Mouse (Mus musculus): ENCODE data around the gene Gm21972. TPM values are rescaled to one million over a fixed set of nuclear protein-coding genes. Genes with fewer than 3 reads are reported as not detected.
A peak's percentile ranks its signal among the peaks of the same experiment; 100 is the strongest.

Gene Gm21972
- polyA plus RNA-seq, 1 experiment from 2014 or later: not detected

DNA sequence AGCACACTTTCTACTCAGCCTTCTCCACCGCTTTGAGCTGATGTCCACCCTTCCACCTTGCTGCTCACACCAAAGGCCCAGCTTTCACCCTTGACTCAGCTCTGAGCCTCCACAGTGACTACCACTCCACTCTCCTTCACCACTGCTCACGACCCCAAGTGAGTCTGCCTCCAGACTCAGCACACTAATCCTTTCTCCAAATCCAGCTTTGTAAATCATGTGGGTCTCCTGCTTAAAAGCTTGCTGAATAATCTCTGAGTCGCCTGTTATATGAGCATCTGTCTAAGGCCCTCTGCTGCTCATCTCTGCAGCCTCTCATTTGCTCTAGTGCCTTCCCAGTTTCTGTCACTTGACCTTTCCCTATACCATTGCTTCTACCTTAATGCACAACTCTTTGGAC, 7.6 kb downstream of the Gm21972 start:
- ATAC-seq (ENCODE audit: insufficient read depth) (no peak), DNase-seq (no peak)
- WGBS: 83% methylated on average over 3 of the region's 3 CpGs
- no peak for TF ChIP-seq CTCF (IDR thresholded peaks at IDR 0.05; ENCODE audit: low read depth)
- Histone ChIP-seq H3K4me1 (ENCODE audit: insufficient read depth) (no peaks in the 10 kb centered on the region), H3K9me3 (ENCODE audit: low read depth, low read length) (no peaks in the 10 kb centered on the region), H3K4me2 (no peak overlapping the region), H3K36me3 (ENCODE audit: insufficient read depth) (peaks cover 40% of the 10 kb centered on the region), H3K9ac (no peak overlapping the region), H3K27ac (ENCODE audit: low read depth) (no peak overlapping the region), H3K27me3 (ENCODE audit: insufficient read depth, low read length) (no peaks in the 10 kb centered on the region), H3K4me3 (ENCODE audit: low read depth, low read length) (no peak overlapping the region)

DNA sequence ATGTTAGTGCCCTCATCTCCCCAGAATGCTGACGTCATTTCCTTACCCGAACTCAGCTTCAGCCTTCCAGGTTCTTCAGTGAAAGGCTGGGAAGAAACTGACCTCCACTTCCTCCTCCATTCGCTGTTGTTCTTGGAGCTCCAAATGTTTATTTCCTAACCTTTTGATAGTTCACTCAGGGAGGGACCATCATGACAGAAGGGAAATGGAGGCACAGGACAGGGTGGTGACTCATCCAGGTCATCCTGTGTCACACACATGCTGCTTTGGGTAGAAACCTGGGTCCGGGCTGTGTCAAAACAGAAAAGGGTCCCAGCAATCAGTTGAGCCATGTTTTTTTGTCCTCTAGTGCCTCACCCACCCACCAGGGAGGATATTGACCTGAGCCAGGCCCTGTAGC, 9.7 kb downstream of the Gm21972 start:
- no peak overlapping the region for H3K27ac ChIP-seq (ENCODE audit: low read depth)
- WGBS: 73% methylated on average over 4 of the region's 4 CpGs
- TF ChIP-seq CTCF (IDR thresholded peaks at IDR 0.05; ENCODE audit: low read depth): no peak

DNA sequence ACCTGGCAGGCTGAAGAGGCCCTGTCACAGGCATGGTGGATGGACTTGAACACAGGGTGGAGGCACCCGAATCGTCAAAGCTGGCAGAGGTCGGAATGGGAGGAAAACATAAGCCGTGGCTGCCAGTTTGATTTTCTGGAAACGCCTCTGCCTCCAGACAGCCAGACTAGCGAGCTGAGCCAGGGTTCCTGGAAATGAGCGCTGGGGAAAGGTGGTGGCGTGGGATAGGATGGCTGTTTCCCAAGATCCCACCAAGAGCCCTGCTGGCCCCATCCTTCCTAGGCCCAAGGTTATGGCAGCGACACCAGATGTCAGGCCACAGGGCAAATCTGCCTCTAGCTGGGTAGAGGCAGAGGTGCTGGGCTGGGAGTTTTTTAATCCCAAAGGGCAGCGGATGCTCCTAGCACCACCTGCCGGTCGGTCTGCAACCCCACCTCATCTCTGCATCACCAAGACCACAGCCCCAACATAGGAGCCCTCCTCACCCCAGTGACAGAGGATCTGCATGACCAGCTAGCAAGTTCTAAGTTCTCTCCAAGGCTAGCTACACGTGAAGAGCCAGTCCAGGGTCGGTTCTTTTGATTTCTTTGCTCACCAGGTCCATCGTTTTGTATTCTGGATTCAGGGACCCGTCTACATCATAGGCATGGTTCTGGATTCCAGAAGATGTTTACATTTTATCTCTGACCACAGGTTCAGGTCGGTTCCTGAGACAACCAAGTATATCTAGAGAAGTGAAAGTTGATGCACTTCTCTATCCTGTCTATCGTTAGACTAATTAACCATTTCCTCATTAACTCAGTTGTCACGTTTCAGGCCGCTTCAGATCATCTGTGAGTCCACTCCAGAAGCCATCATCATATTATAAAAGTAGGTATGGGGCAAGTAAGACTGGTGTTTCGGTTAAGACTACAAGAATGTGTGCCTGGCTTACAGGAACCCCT, 10.8 kb downstream of the Gm21972 start:
- no peak overlapping the region for H3K27ac ChIP-seq (ENCODE audit: low read depth)
- H3K9me3 ChIP-seq (ENCODE audit: low read depth, low read length): no peaks in the 10 kb centered on the region
- ATAC-seq (ENCODE audit: insufficient read depth) (no peak), DNase-seq (no peak)
- H3K9ac ChIP-seq: no peak overlapping the region
- H3K36me3 ChIP-seq (ENCODE audit: insufficient read depth): peaks cover 11% of the 10 kb centered on the region; the same call in 1 of the 2 replicates
- H3K4me3 ChIP-seq (ENCODE audit: low read depth, low read length): no peak overlapping the region
- no peak overlapping the region for H3K4me2 ChIP-seq
- H3K27me3 ChIP-seq (ENCODE audit: insufficient read depth, low read length): no peaks in the 10 kb centered on the region
- H3K4me1 ChIP-seq (ENCODE audit: insufficient read depth): no peaks in the 10 kb centered on the region
- 73% methylated on average over 21 of the region's 21 CpGs for WGBS
- TF ChIP-seq CTCF (IDR thresholded peaks at IDR 0.05; ENCODE audit: low read depth): peak; percentile 30; the same call in 1 of the 2 replicates

More for the DNA sequence above, 9.7 kb downstream of the Gm21972 start:
- Histone ChIP-seq H3K27me3 (ENCODE audit: insufficient read depth, low read length) (no peaks in the 10 kb centered on the region), H3K36me3 (ENCODE audit: insufficient read depth) (peaks cover 22% of the 10 kb centered on the region), H3K4me2 (no peak overlapping the region), H3K9ac (no peak overlapping the region), H3K4me3 (ENCODE audit: low read depth, low read length) (no peak overlapping the region), H3K9me3 (ENCODE audit: low read depth, low read length) (no peaks in the 10 kb centered on the region), H3K4me1 (ENCODE audit: insufficient read depth) (no peaks in the 10 kb centered on the region)
- DNase-seq: no peak
- ATAC-seq (ENCODE audit: insufficient read depth): no peak; the same call in 1 of the 2 replicates

DNA sequence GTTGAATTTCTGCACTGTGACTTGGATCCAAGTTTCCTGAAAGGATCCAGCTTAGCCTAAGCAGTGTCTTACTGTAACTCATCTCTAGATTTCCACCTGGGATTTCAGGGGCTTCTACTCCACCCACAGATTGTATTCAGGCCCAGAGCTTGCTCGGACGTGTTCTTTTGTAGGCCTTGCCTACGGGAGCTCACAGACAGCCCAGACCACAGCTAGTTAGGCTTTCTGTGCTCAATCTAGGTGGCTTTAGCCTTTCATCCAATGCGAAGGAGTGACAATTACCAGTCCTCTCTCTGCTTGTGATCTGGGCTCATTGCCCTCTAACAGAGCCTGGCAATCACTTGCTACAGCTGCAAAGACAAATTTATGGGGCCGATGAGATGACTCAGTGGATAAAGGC, 12.9 kb downstream of the Gm21972 start:
- Histone ChIP-seq H3K4me2 (no peak overlapping the region), H3K9me3 (ENCODE audit: low read depth, low read length) (no peaks in the 10 kb centered on the region), H3K4me1 (ENCODE audit: insufficient read depth) (no peaks in the 10 kb centered on the region), H3K4me3 (ENCODE audit: low read depth, low read length) (no peak overlapping the region), H3K27me3 (ENCODE audit: insufficient read depth, low read length) (no peaks in the 10 kb centered on the region), H3K27ac (ENCODE audit: low read depth) (no peak overlapping the region), H3K9ac (no peak overlapping the region), H3K36me3 (ENCODE audit: insufficient read depth) (no peaks in the 10 kb centered on the region)
- TF ChIP-seq CTCF (IDR thresholded peaks at IDR 0.05; ENCODE audit: low read depth): no peak
- DNase-seq (no peak), ATAC-seq (ENCODE audit: insufficient read depth) (no peak)
- WGBS: 86% methylated on average over 5 of the region's 5 CpGs

DNA sequence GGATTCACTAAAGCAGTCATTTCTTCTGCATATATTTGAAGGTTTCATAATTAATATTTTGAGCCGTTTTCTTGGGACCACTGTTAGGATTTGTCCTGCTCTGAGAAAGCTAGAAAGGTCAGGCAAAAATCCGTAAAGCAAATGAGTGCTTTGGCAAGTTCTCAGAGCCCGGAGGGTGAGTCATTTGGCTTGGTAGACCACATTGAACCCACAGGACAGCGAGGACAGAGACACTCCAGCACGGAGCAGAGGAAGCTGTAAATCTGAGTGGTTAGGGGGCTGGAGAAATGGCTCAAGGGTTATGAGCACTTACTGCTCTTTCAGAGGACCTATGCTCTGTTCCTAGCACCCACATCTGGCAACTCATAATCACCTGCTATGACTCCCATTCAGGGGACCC, 14.1 kb downstream of the Gm21972 start:
- Histone ChIP-seq H3K4me1 (ENCODE audit: insufficient read depth) (no peaks in the 10 kb centered on the region), H3K4me3 (ENCODE audit: low read depth, low read length) (no peak overlapping the region), H3K36me3 (ENCODE audit: insufficient read depth) (no peaks in the 10 kb centered on the region), H3K27me3 (ENCODE audit: insufficient read depth, low read length) (no peaks in the 10 kb centered on the region), H3K4me2 (no peak overlapping the region), H3K27ac (ENCODE audit: low read depth) (no peak overlapping the region), H3K9me3 (ENCODE audit: low read depth, low read length) (no peaks in the 10 kb centered on the region), H3K9ac (no peak overlapping the region)
- no peak for TF ChIP-seq CTCF (IDR thresholded peaks at IDR 0.05; ENCODE audit: low read depth)
- 72% methylated on average over 5 of the region's 5 CpGs for WGBS
- ATAC-seq (ENCODE audit: insufficient read depth) (no peak), DNase-seq (no peak)

DNA sequence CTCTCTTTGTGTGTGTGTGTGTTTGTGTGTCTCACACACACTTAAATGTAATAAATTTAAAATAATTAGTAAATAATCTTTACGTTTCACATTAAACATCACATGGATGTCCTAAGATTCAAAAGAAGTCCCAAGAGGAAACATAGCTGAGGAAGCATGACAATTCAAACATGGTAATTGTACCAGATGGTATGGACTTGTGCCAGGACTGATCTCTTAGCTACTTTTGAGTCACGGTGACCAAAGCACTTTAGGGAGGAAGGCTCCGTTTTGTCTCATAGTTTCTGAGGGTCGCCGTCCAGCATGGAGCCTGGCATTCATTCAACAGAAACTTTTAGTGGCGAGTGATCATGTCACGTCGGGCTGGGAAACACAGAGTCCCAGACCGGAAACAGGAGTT, 14.7 kb downstream of the Gm21972 start:
- Histone ChIP-seq H3K4me1 (ENCODE audit: insufficient read depth) (no peaks in the 10 kb centered on the region), H3K27ac (ENCODE audit: low read depth) (no peak overlapping the region), H3K36me3 (ENCODE audit: insufficient read depth) (no peaks in the 10 kb centered on the region), H3K9me3 (ENCODE audit: low read depth, low read length) (no peaks in the 10 kb centered on the region), H3K4me3 (ENCODE audit: low read depth, low read length) (no peak overlapping the region), H3K27me3 (ENCODE audit: insufficient read depth, low read length) (no peaks in the 10 kb centered on the region), H3K9ac (no peak overlapping the region), H3K4me2 (no peak overlapping the region)
- WGBS: 76% methylated on average over 9 of the region's 9 CpGs
- ATAC-seq (ENCODE audit: insufficient read depth): no peak
- no peak for TF ChIP-seq CTCF (IDR thresholded peaks at IDR 0.05; ENCODE audit: low read depth)
- DNase-seq: peak; percentile 5

DNA sequence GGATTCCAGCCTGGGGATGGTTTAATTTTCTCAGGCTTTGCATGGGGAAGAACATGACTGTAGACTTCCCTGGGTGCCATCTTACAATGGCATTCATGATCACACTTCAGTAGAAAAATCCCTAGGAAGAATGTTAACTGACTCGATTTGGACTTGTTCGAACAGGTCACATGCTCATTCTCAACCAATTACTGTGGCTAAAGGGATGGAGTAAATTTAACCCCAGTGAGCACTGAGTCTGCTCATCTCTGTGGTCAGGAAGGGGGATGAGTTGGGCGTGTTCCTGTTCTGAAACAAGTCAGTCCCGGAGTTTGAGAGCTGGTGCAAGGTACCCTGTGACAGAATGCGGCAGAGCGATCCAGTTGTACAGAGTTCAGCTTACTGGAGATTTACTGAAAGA, 17.5 kb downstream of the Gm21972 start:
- Histone ChIP-seq H3K36me3 (ENCODE audit: insufficient read depth) (no peaks in the 10 kb centered on the region), H3K4me1 (ENCODE audit: insufficient read depth) (peaks cover 8% of the 10 kb centered on the region), H3K4me2 (no peak overlapping the region), H3K9me3 (ENCODE audit: low read depth, low read length) (no peaks in the 10 kb centered on the region), H3K27ac (ENCODE audit: low read depth) (no peak overlapping the region), H3K9ac (no peak overlapping the region), H3K4me3 (ENCODE audit: low read depth, low read length) (no peak overlapping the region), H3K27me3 (ENCODE audit: insufficient read depth, low read length) (no peaks in the 10 kb centered on the region)
- ATAC-seq (ENCODE audit: insufficient read depth): no peak
- DNase-seq: no peak
- no peak for TF ChIP-seq CTCF (IDR thresholded peaks at IDR 0.05; ENCODE audit: low read depth)
- 77% methylated on average over 6 of the region's 6 CpGs for WGBS

Measured in lung, embryonic 14.5 days (tissue).